Mouse (Mus musculus): ENCODE measurements around the gene Trmt61a. TPM values are rescaled to one million over a fixed set of nuclear protein-coding genes. Genes with fewer than 3 reads are reported as not detected.
A peak's percentile ranks its signal among the peaks of the same experiment; 100 is the strongest.

Trmt61a gene
- polyA plus RNA-seq, 1 experiment from 2014 or later: 6.0 TPM

GRCm38 (mm10) chr12:111678670-111678933 is 697 bp downstream of the Trmt61a start:
- Histone ChIP-seq H3K9me3 (ENCODE audit: control insufficient read depth, low read length) (no peaks in the 10 kb centered on the region), H3K27ac (ENCODE audit: low read depth, low read length) (no peak overlapping the region), H3K4me2 (peak overlapping the region; percentile 67), H3K27me3 (ENCODE audit: control insufficient read depth, insufficient read depth, low read length) (peaks cover 5% of the 10 kb centered on the region), H3K9ac (ENCODE audit: low read length) (peak overlapping the region; percentile 81), H3K36me3 (ENCODE audit: control insufficient read depth, insufficient read depth, low read length) (peaks cover 7% of the 10 kb centered on the region; the same call in 1 of the 2 replicates), H3K4me3 (ENCODE audit: low read depth, low read length) (peak overlapping the region; percentile 88), H3K4me1 (ENCODE audit: control insufficient read depth, insufficient read depth, low read length) (peaks cover 16% of the 10 kb centered on the region)
- DNase-seq (ENCODE audit: low spot score, missing footprints) (no peak), ATAC-seq (ENCODE audit: low FRiP score) (0 out of 2 replicates have a peak, but pooled peaks have one; percentile 1)
- 10% methylated on average over 13 of the region's 13 CpGs for WGBS

- 58% methylated on average over 7 of the region's 7 CpGs for WGBS
- Histone ChIP-seq H3K9me3 (ENCODE audit: control insufficient read depth, low read length) (no peaks in the 10 kb centered on the region), H3K27ac (ENCODE audit: low read depth, low read length) (no peak overlapping the region), H3K4me2 (peak overlapping the region; percentile 67), H3K4me3 (ENCODE audit: low read depth, low read length) (peak overlapping the region; percentile 88), H3K27me3 (ENCODE audit: control insufficient read depth, insufficient read depth, low read length) (peaks cover under 1% of the 10 kb centered on the region; the same call in 1 of the 2 replicates), H3K4me1 (ENCODE audit: control insufficient read depth, insufficient read depth, low read length) (peaks cover 16% of the 10 kb centered on the region), H3K36me3 (ENCODE audit: control insufficient read depth, insufficient read depth, low read length) (peaks cover 7% of the 10 kb centered on the region; the same call in 1 of the 2 replicates), H3K9ac (ENCODE audit: low read length) (peak overlapping the region; percentile 81)
- DNase-seq (ENCODE audit: low spot score, missing footprints) (no peak), ATAC-seq (ENCODE audit: low FRiP score) (no peak)
Measured at GRCm38 (mm10) chr12:111678997-111679396, 1.1 kb downstream of the Trmt61a start.

GRCm38 (mm10) chr12:111680661-111681060 is 2.8 kb downstream of the Trmt61a start:
- H3K4me3 ChIP-seq (ENCODE audit: low read depth, low read length): no peak overlapping the region
- H3K9ac ChIP-seq (ENCODE audit: low read length): no peak overlapping the region

GRCm38 (mm10) chr12:111681305-111681704 is 3.4 kb downstream of the Trmt61a start:
- Histone ChIP-seq H3K9ac (ENCODE audit: low read length) (no peak overlapping the region), H3K4me2 (no peak overlapping the region), H3K4me1 (ENCODE audit: control insufficient read depth, insufficient read depth, low read length) (peaks cover 16% of the 10 kb centered on the region), H3K9me3 (ENCODE audit: control insufficient read depth, low read length) (no peaks in the 10 kb centered on the region), H3K36me3 (ENCODE audit: control insufficient read depth, insufficient read depth, low read length) (peaks cover 7% of the 10 kb centered on the region; the same call in 1 of the 2 replicates), H3K27ac (ENCODE audit: low read depth, low read length) (no peak overlapping the region), H3K4me3 (ENCODE audit: low read depth, low read length) (no peak overlapping the region), H3K27me3 (ENCODE audit: control insufficient read depth, insufficient read depth, low read length) (no peaks in the 10 kb centered on the region)
- WGBS: 85% methylated on average over 8 of the region's 8 CpGs
- no peak for ATAC-seq (ENCODE audit: low FRiP score)
- no peak for DNase-seq (ENCODE audit: low spot score, missing footprints)

More at GRCm38 (mm10) chr12:111680661-111681060, 2.8 kb downstream of the Trmt61a start:
- WGBS: 96% methylated on average over 13 of the region's 13 CpGs
- Histone ChIP-seq H3K4me2 (no peak overlapping the region), H3K27ac (ENCODE audit: low read depth, low read length) (no peak overlapping the region), H3K9me3 (ENCODE audit: control insufficient read depth, low read length) (no peaks in the 10 kb centered on the region), H3K27me3 (ENCODE audit: control insufficient read depth, insufficient read depth, low read length) (no peaks in the 10 kb centered on the region), H3K4me1 (ENCODE audit: control insufficient read depth, insufficient read depth, low read length) (peaks cover 16% of the 10 kb centered on the region), H3K36me3 (ENCODE audit: control insufficient read depth, insufficient read depth, low read length) (peaks cover 7% of the 10 kb centered on the region; the same call in 1 of the 2 replicates)
- DNase-seq (ENCODE audit: low spot score, missing footprints) (no peak), ATAC-seq (ENCODE audit: low FRiP score) (no peak)

GRCm38 (mm10) chr12:111682003-111682402 is 4.1 kb downstream of the Trmt61a start:
- DNase-seq (ENCODE audit: low spot score, missing footprints) (no peak), ATAC-seq (ENCODE audit: low FRiP score) (no peak)
- H3K4me2 ChIP-seq: no peak overlapping the region
- H3K27me3 ChIP-seq (ENCODE audit: control insufficient read depth, insufficient read depth, low read length): no peaks in the 10 kb centered on the region
- H3K9ac ChIP-seq (ENCODE audit: low read length): no peak overlapping the region
- H3K4me1 ChIP-seq (ENCODE audit: control insufficient read depth, insufficient read depth, low read length): peaks cover 21% of the 10 kb centered on the region
- H3K9me3 ChIP-seq (ENCODE audit: control insufficient read depth, low read length): no peaks in the 10 kb centered on the region
- WGBS: 92% methylated on average over 5 of the region's 5 CpGs
- H3K36me3 ChIP-seq (ENCODE audit: control insufficient read depth, insufficient read depth, low read length): peaks cover 7% of the 10 kb centered on the region; the same call in 1 of the 2 replicates
- H3K27ac ChIP-seq (ENCODE audit: low read depth, low read length): no peak overlapping the region
- H3K4me3 ChIP-seq (ENCODE audit: low read depth, low read length): no peak overlapping the region

GRCm38 (mm10) chr12:111682806-111683205 is 4.9 kb downstream of the Trmt61a start:
- H3K4me1 ChIP-seq (ENCODE audit: control insufficient read depth, insufficient read depth, low read length): peaks cover 22% of the 10 kb centered on the region
- no peak for DNase-seq (ENCODE audit: low spot score, missing footprints)
- H3K27me3 ChIP-seq (ENCODE audit: control insufficient read depth, insufficient read depth, low read length): no peaks in the 10 kb centered on the region
- H3K36me3 ChIP-seq (ENCODE audit: control insufficient read depth, insufficient read depth, low read length): peaks cover 7% of the 10 kb centered on the region; the same call in 1 of the 2 replicates
- no peak overlapping the region for H3K9ac ChIP-seq (ENCODE audit: low read length)
- 58% methylated on average over 5 of the region's 5 CpGs for WGBS
- no peak overlapping the region for H3K27ac ChIP-seq (ENCODE audit: low read depth, low read length)
- no peak for ATAC-seq (ENCODE audit: low FRiP score)
- no peak overlapping the region for H3K4me3 ChIP-seq (ENCODE audit: low read depth, low read length)
- no peaks in the 10 kb centered on the region for H3K9me3 ChIP-seq (ENCODE audit: control insufficient read depth, low read length)
- no peak overlapping the region for H3K4me2 ChIP-seq

GRCm38 (mm10) chr12:111686390-111686789 is 8.5 kb downstream of the Trmt61a start:
- Histone ChIP-seq H3K9ac (ENCODE audit: low read length) (peak overlapping the region; percentile 41; the same call in 1 of the 2 replicates), H3K4me1 (ENCODE audit: control insufficient read depth, insufficient read depth, low read length) (peaks cover 36% of the 10 kb centered on the region), H3K36me3 (ENCODE audit: control insufficient read depth, insufficient read depth, low read length) (peaks cover 3% of the 10 kb centered on the region; the same call in 1 of the 2 replicates), H3K4me3 (ENCODE audit: low read depth, low read length) (no peak overlapping the region), H3K27ac (ENCODE audit: low read depth, low read length) (no peak overlapping the region), H3K27me3 (ENCODE audit: control insufficient read depth, insufficient read depth, low read length) (no peaks in the 10 kb centered on the region), H3K9me3 (ENCODE audit: control insufficient read depth, low read length) (no peaks in the 10 kb centered on the region), H3K4me2 (no peak overlapping the region)
- ATAC-seq (ENCODE audit: low FRiP score) (no peak), DNase-seq (ENCODE audit: low spot score, missing footprints) (no peak)
- WGBS: 89% methylated on average over 4 of the region's 4 CpGs

GRCm38 (mm10) chr12:111687350-111688068 is 9.6 kb downstream of the Trmt61a start:
- H3K4me1 ChIP-seq (ENCODE audit: control insufficient read depth, insufficient read depth, low read length): peaks cover 46% of the 10 kb centered on the region

GRCm38 (mm10) chr12:111688069-111688428 is 10.1 kb downstream of the Trmt61a start:
- no peak overlapping the region for H3K4me3 ChIP-seq (ENCODE audit: low read depth, low read length)
- peak overlapping the region; percentile 83 for H3K27ac ChIP-seq (ENCODE audit: low read depth, low read length)
- H3K9ac ChIP-seq (ENCODE audit: low read length): peak overlapping the region; percentile 30; the same call in 1 of the 2 replicates
- no peaks in the 10 kb centered on the region for H3K9me3 ChIP-seq (ENCODE audit: control insufficient read depth, low read length)
- H3K4me2 ChIP-seq: peak overlapping the region; percentile 6; the same call in 1 of the 2 replicates
- no peaks in the 10 kb centered on the region for H3K27me3 ChIP-seq (ENCODE audit: control insufficient read depth, insufficient read depth, low read length)
- DNase-seq (ENCODE audit: low spot score, missing footprints) (peak; percentile 90), ATAC-seq (ENCODE audit: low FRiP score) (no peak)
- WGBS: 24% methylated on average over 2 of the region's 2 CpGs
- H3K36me3 ChIP-seq (ENCODE audit: control insufficient read depth, insufficient read depth, low read length): no peaks in the 10 kb centered on the region
- peaks cover 52% of the 10 kb centered on the region for H3K4me1 ChIP-seq (ENCODE audit: control insufficient read depth, insufficient read depth, low read length)

More at GRCm38 (mm10) chr12:111687350-111688068, 9.6 kb downstream of the Trmt61a start:
- DNase-seq (ENCODE audit: low spot score, missing footprints) (peak; percentile 92), ATAC-seq (ENCODE audit: low FRiP score) (no peak)
- peak overlapping the region; percentile 6; the same call in 1 of the 2 replicates for H3K4me2 ChIP-seq
- H3K4me3 ChIP-seq (ENCODE audit: low read depth, low read length): no peak overlapping the region
- WGBS: 22% methylated on average over 14 of the region's 14 CpGs
- H3K27ac ChIP-seq (ENCODE audit: low read depth, low read length): peak overlapping the region; percentile 83
- H3K27me3 ChIP-seq (ENCODE audit: control insufficient read depth, insufficient read depth, low read length): no peaks in the 10 kb centered on the region
- H3K9me3 ChIP-seq (ENCODE audit: control insufficient read depth, low read length): no peaks in the 10 kb centered on the region
- H3K9ac ChIP-seq (ENCODE audit: low read length): peak overlapping the region; percentile 41
- H3K36me3 ChIP-seq (ENCODE audit: control insufficient read depth, insufficient read depth, low read length): peaks cover under 1% of the 10 kb centered on the region; the same call in 1 of the 2 replicates
